Mouse (Mus musculus) intestine, embryonic 15.5 days (tissue): ENCODE data around the gene Lca5. TPM values are rescaled to one million over a fixed set of nuclear protein-coding genes. Genes with fewer than 3 reads are reported as not detected.

ENCODE experiments used
- ATAC-seq: fragments of 200-750 bp; cut with Nextera tagmentation; 2 replicates; pipeline ENCODE4 v1.8.0; 2017; ENCODE audit warnings: moderate TSS enrichment, moderate library complexity
- H3K27ac ChIP-seq: fragments of 300-500 bp; sonication (generic); 2 replicates; pipeline ENCODE4 v1.5.1; 2015; ENCODE audit warnings: mild to moderate bottlenecking, inconsistent platforms
- H3K27me3 ChIP-seq: fragments of 300-500 bp; sonication (generic); replicated peaks from 2 replicates; pipeline ENCODE4 v1.6.1; 2015; ENCODE audit warnings: inconsistent platforms
- H3K36me3 ChIP-seq: fragments of 300-500 bp; sonication (generic); 2 replicates; pipeline ENCODE4 v1.6.1; 2015; ENCODE audit warnings: inconsistent platforms
- H3K4me1 ChIP-seq: fragments of 300-500 bp; sonication (generic); replicated peaks from 2 replicates; pipeline ENCODE4 v1.6.1; 2015; ENCODE audit warnings: inconsistent platforms
- H3K4me2 ChIP-seq: fragments of 300-500 bp; sonication (generic); replicated peaks from 2 replicates; pipeline ENCODE4 v1.6.1; 2015; ENCODE audit warnings: mild to moderate bottlenecking, inconsistent platforms
- H3K4me3 ChIP-seq: fragments of 300-500 bp; sonication (generic); replicated peaks from 2 replicates; pipeline ENCODE4 v1.5.1; 2015; ENCODE audit warnings: inconsistent platforms
- H3K9ac ChIP-seq: fragments of 300-500 bp; sonication (generic); 2 replicates; pipeline ENCODE4 v1.6.1; 2015; ENCODE audit warnings: inconsistent platforms
- H3K9me3 ChIP-seq: fragments of 300-500 bp; sonication (generic); 2 replicates; pipeline ENCODE4 v1.6.1; 2016; ENCODE audit warnings: inconsistent platforms
- WGBS: fragments of 180-500 bp; shearing (Covaris S2); methylation state at CpG from one replicate; pipeline ENCODE4 v1.1.7; 2015; 5-methylcytosine and 5-hydroxymethylcytosine counted together
- polyA plus RNA-seq: library from polyadenylated mRNA; unstranded; fragments of >200 nt; fragmentation: Nextera tagmentation; extraction: Ambion mirVana; gene quantifications from 2 replicates; pipeline ENCODE4 v1.2.1, GENCODE M21; 2015

Gene Lca5
- 10.0 and 10.7 TPM in 2 replicates for polyA plus RNA-seq

DNA sequence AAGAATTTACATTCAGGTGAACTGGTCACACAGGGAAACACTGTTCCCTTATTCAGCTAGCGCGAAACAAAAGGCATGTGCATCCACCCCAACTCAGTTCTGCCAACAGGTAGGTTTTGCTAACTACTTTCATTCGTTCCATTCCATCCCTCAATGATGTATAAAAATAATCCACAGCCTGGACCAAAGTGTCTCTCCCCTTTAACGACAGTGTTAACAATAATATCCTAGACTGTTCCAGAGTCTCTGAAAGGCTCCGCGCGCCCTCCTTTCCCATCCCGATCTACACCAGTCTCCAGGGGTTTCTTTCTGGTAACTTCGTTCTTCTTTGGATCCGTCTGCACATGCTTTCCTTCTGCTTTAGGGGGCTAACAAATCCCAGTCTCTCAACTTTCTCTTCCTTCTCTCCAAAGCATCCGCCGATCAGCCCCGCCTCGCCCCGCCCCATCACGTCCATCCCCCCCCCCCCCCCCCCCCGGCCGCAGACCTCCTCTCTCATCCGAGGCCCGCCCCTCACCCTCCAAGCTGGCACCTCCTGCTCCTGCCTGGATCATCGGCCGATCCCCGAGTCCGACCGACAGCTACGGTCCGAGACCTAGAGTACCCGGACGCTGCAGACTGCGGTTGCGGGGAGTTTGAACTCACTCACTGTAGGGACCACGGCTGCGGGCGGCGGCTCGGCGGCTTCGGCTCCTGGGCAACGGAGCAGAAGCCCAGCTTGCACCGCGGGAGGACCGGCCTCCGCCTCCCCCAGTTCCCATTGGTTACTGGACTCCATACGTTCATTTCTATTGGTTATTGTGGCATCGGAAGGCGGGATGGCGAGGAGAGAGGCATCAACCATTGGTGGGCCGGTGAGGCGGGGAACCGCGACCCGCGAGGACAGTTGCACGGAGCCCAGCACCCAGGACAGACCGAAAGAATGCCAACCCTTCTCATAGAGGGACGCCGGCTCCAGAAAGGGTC lies at the start of gene Lca5:
Gene Lca5 (minus strand): TSS at position 736 of the 966 bp plus-strand sequence.
- H3K9ac ChIP-seq: peak within 1 kb of the TSS; percentile 56
- peak within 1 kb of the TSS; percentile 90 for H3K27ac ChIP-seq
- H3K36me3 ChIP-seq: no peaks in the 10 kb centered on the region
- no peaks in the 10 kb centered on the region for H3K27me3 ChIP-seq
- peak within 1 kb of the TSS; percentile 66 for H3K4me3 ChIP-seq
- no peaks in the 10 kb centered on the region for H3K9me3 ChIP-seq
- ATAC-seq: peak; percentile 100
- WGBS: under 1% methylated on average over 53 of the region's 57 CpGs
- peaks cover 6% of the 10 kb centered on the region for H3K4me1 ChIP-seq
- H3K4me2 ChIP-seq: peak within 1 kb of the TSS; percentile 58

DNA sequence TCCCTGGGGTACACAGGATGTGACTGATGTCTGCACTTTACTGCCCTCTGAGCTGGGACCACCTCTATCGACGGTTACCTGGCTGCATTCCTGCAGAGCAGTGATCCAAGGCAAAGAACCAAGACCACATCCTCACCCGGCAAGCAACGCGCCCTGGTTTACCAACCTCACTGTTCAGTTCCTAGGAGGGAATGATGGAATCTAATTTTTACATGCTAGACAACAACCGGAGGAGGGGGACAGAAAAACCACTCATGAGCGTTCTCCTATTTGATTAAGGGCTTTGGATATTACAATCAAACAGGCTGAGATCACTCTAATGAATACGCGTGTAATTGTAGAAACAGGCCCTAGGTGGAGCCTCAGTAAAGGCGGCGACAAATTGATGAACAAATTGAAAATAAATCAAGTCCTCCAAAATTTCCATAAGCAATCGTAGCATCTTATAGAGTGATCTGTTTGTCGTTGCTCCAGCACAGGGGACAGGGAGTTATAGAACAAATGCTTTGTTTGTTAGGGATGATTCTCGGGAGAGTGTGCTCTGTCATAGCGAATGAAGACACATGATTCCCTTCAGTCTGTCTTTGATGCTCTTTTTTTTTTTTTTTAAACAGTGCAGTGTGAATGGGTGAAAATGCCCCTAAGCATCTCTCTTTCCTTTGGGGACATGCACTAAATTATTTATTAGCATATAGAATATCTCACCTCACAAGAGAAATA lies 47.7 kb upstream of the Lca5 start:
- no peaks in the 10 kb centered on the region for H3K36me3 ChIP-seq
- H3K27me3 ChIP-seq: no peaks in the 10 kb centered on the region
- no peaks in the 10 kb centered on the region for H3K4me1 ChIP-seq
- ATAC-seq: no peak
- no peak overlapping the region for H3K4me3 ChIP-seq
- WGBS: 38% methylated on average over 15 of the region's 15 CpGs
- H3K9ac ChIP-seq: no peak overlapping the region
- H3K4me2 ChIP-seq: no peak overlapping the region
- no peaks in the 10 kb centered on the region for H3K9me3 ChIP-seq
- H3K27ac ChIP-seq: no peak overlapping the region

DNA sequence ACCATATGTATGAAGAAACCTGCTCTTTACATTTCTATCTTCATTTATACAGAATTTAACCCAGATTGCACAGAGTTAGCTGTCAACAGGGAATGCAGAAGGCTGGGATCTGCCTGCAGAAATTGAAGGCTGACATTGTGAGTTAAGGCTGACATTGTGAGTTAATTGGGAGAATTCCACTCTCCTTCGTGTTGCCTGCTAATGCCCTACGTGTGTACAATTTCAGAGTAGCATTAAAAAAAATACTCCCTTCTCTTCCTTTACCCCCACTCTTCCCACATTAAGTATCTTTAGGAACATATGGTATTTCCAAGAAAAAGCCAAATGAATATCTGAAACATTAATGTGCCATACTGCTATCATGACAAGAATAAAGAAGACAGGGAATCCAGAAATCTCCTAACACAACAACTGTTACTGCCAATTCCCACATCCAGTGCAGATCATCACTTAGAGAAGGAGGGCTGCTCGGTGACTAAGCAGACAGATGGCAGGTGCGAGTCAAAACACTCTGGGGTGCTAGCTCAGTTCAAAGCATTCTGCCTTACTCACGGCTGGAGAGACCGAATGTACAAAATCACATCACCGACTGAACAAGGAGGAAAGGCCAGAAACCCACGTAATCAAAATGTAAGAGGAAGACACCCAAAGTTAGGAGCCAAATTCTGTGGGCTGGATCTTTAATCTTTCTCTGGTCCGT lies 47.0 kb upstream of the Lca5 start:
- H3K36me3 ChIP-seq: no peaks in the 10 kb centered on the region
- H3K4me1 ChIP-seq: no peaks in the 10 kb centered on the region

DNA sequence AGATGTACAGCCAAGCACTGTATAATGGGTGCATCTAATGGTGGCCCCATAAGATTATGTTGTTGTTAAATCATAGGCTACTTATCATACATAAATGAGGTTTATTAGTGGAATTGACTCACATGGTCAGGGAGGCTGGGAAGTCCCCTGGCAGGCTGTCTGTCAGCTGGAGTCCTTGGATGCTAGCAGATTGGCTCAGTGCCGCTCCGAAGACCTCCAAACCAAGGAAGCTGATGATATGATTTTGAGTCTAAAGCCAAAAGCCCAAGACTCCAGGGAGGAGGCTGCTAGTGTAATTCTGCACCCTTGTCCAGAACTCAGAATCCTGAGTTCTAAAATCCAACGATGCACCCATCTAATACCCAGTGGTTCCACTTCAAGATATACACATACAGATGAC lies 45.0 kb upstream of the Lca5 start:
- Histone ChIP-seq H3K27me3 (no peaks in the 10 kb centered on the region), H3K27ac (no peak overlapping the region), H3K9ac (no peak overlapping the region), H3K4me3 (no peak overlapping the region), H3K4me2 (no peak overlapping the region), H3K4me1 (0 out of 2 replicates have a peak, but pooled peaks cover 3% of the 10 kb centered on the region), H3K36me3 (no peaks in the 10 kb centered on the region), H3K9me3 (no peaks in the 10 kb centered on the region)
- ATAC-seq: no peak
- WGBS: 94% methylated on average over 3 of the region's 3 CpGs

More for the DNA sequence above, 47.0 kb upstream of the Lca5 start:
- Histone ChIP-seq H3K9me3 (no peaks in the 10 kb centered on the region), H3K9ac (no peak overlapping the region), H3K4me3 (no peak overlapping the region), H3K27me3 (no peaks in the 10 kb centered on the region), H3K27ac (no peak overlapping the region), H3K4me2 (no peak overlapping the region)
- ATAC-seq: no peak
- WGBS: 49% methylated on average over 9 of the region's 9 CpGs

DNA sequence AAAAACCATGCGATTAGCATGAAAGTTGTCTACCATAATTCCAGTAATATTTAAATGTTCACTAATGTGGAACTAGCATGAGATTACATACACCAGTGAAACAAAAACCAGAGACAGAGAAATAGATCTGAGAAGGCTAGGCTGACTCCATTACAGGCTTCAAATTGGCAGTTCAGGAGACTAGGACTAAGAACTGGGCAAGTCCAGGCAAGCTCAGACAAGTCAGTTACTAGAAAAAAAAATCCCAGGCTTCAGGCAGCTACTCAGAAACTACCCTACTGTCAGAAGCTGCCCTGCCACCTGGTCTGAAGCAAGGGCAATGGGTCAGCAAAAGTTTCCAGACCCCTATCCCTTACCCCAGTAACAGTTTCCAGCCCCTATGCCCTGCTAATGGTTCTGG lies 44.4 kb upstream of the Lca5 start:
- H3K4me1 ChIP-seq: 0 out of 2 replicates have a peak, but pooled peaks cover 3% of the 10 kb centered on the region
- 96% methylated on average over 1 of the region's 1 CpGs for WGBS
- no peaks in the 10 kb centered on the region for H3K27me3 ChIP-seq
- no peak overlapping the region for H3K27ac ChIP-seq
- no peaks in the 10 kb centered on the region for H3K9me3 ChIP-seq
- no peak overlapping the region for H3K4me2 ChIP-seq
- H3K9ac ChIP-seq: no peak overlapping the region
- no peaks in the 10 kb centered on the region for H3K36me3 ChIP-seq
- no peak for ATAC-seq
- H3K4me3 ChIP-seq: no peak overlapping the region

DNA sequence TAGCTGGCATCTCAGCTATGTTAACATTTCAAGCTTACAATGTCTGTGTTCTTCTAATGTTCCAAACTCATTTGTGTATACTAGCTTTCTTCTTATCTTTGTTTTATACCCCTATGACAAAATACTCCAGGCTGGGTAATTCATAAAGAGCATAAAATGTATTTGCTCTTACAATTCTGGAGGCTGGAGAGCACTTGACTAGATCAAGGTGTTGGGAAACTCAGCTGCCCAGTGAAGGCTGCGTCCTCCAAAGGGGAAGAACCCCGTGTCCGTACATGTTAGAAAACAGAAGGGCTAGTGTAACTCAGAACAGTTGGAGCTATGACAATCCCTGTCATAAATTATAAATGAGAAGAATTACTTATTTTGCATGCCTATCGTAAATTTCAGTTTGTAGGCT lies 42.5 kb upstream of the Lca5 start:
- H3K36me3 ChIP-seq: no peaks in the 10 kb centered on the region
- no peak for ATAC-seq
- no peaks in the 10 kb centered on the region for H3K9me3 ChIP-seq
- H3K27me3 ChIP-seq: no peaks in the 10 kb centered on the region
- no peak overlapping the region for H3K4me3 ChIP-seq
- H3K27ac ChIP-seq: no peak overlapping the region
- 78% methylated on average over 4 of the region's 4 CpGs for WGBS
- H3K9ac ChIP-seq: no peak overlapping the region
- H3K4me1 ChIP-seq: 0 out of 2 replicates have a peak, but pooled peaks cover 3% of the 10 kb centered on the region
- no peak overlapping the region for H3K4me2 ChIP-seq

DNA sequence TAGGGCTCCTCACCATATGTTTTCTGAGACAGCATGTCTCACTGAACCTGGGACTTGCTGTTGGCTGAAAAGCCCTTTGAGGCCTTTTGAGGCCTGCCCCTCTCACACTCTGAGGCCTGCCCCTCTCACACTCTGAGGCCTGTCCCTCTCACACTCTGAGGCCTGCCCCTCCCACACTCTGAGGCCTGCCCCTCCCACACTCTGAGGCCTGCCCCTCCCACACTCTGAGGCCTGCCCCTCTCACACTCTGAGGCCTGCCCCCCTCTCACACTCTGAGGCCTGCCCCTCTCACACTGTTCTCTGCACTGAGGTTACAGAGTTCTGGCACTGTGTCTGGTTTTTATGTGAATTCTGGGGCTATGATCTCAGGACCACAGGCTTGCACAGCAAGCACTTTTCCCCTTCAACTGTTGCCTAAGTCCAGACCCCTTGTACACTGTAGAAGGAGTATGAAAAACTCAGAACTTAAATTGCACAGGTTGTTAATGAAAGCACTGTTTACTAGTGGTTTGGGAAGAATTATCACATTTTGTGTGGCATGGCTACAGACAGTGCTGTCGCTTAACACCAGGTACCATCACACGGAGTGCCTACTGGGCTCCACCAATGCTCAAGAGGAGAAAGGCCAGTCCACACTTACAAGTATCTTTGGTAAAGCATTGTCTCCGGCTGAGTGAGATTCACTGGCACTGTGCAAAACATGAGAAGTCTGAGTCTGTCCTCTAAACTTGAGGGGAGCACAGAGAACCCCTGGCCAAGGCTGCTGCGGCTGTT lies 41.4 kb upstream of the Lca5 start:
- H3K4me3 ChIP-seq: no peak overlapping the region
- no peaks in the 10 kb centered on the region for H3K9me3 ChIP-seq
- no peaks in the 10 kb centered on the region for H3K36me3 ChIP-seq
- 0 out of 2 replicates have a peak, but pooled peaks cover 3% of the 10 kb centered on the region for H3K4me1 ChIP-seq
- no peaks in the 10 kb centered on the region for H3K27me3 ChIP-seq
- no peak overlapping the region for H3K27ac ChIP-seq
- H3K9ac ChIP-seq: no peak overlapping the region
- ATAC-seq: no peak; the same call in 1 of the 2 replicates
- no peak overlapping the region for H3K4me2 ChIP-seq
- WGBS: 91% methylated on average over 4 of the region's 4 CpGs

DNA sequence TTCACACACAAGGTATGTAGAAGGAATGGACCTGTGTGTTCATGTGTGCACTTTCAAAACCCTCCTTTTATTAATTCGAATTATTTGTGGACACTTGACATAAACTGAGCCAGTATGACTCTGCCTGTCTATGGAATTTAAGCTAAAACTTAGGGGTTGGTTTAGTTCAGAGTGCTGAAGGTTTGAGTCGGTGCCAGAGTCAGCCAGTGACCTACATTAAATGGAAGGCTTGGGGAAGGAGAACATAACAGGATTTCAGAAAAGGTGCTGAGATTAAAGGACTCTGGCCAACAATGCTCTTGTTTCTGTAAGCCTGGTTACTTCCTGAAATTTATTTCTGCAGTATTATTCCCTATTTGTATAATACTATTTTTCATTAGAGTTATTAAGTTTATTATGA lies 28.9 kb upstream of the Lca5 start:
- WGBS: 74% methylated on average over 2 of the region's 2 CpGs
- ATAC-seq: no peak
- Histone ChIP-seq H3K4me2 (no peak overlapping the region), H3K4me1 (no peaks in the 10 kb centered on the region), H3K9ac (no peak overlapping the region), H3K4me3 (no peak overlapping the region), H3K36me3 (no peaks in the 10 kb centered on the region), H3K27me3 (no peaks in the 10 kb centered on the region), H3K27ac (no peak overlapping the region), H3K9me3 (no peaks in the 10 kb centered on the region)

DNA sequence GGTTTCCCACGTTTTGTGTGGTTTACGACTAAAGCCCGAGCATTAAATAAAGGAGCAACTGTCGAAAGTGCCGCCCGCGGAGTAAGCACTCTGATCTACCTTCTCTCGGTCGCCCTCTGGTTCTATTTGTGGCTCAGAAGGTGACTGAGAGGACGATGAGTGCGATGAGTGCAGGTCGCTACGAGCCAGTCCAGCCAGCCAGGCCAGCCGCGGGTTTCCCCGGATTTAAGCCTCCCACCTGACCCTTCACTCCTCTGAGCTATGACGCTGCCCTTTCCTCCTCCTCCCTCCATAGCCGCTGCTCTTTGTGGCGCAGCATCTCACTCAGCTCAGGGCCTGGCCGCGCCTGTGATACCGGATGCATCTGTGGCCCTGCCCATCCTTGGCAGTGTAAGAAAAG lies 6.8 kb upstream of the Lca5 start:
- Histone ChIP-seq H3K27ac (no peak overlapping the region), H3K4me2 (peak overlapping the region; percentile 84), H3K4me1 (no peaks in the 10 kb centered on the region), H3K27me3 (no peaks in the 10 kb centered on the region; the same call in 1 of the 2 replicates), H3K4me3 (peak overlapping the region; percentile 46), H3K9ac (peak overlapping the region; percentile 51), H3K9me3 (no peaks in the 10 kb centered on the region), H3K36me3 (no peaks in the 10 kb centered on the region)
- peak; percentile 87 for ATAC-seq
- WGBS: 3% methylated on average over 21 of the region's 22 CpGs

DNA sequence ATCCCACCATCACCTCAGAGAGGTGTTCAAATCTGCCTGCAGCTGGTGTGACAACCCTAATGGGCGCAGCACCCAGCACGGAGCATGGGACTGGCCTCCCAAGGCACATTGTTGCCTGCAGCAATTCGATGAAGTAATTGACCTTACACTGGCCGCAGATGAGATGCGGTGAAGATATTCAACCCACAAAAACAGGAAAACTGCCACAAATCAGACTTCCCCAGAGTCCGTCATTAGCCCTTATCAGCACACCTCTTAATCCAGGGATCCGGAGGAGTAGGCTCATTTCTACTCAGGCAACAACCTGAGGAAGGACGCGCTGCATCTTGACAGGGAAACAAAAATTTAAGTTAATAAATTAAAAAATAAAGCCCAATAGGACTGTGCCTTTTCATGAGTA lies 6.2 kb upstream of the Lca5 start:
- H3K4me3 ChIP-seq: no peak overlapping the region; the same call in 1 of the 2 replicates
- H3K27me3 ChIP-seq: no peaks in the 10 kb centered on the region; the same call in 1 of the 2 replicates
- no peak overlapping the region for H3K27ac ChIP-seq
- 0 out of 2 replicates have a peak, but pooled peaks have one; percentile 14 for ATAC-seq
- no peaks in the 10 kb centered on the region for H3K9me3 ChIP-seq
- peak overlapping the region; percentile 84 for H3K4me2 ChIP-seq
- H3K36me3 ChIP-seq: no peaks in the 10 kb centered on the region
- H3K4me1 ChIP-seq: no peaks in the 10 kb centered on the region
- WGBS: 60% methylated on average over 9 of the region's 9 CpGs
- no peak overlapping the region for H3K9ac ChIP-seq

DNA sequence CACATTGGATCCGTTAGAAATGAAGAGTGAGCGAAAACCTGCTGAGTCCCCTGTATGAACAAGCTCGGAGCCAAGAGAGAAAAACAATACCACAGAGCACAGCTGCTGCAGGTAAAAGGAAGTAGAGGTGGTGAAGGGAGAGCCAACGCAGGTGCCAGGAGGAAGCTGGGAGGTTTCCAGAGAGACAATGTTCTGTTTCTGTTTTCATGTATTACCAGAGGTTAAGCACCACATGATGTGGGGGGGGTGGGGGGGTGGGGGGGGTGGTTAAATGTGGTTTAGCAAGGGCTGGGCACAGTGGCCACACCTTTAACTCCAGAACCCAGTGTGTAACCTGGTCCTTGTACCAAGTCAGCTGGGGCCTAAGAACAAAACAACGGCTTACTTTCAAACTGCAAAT lies 3.3 kb downstream of the Lca5 start:
- Histone ChIP-seq H3K27me3 (no peaks in the 10 kb centered on the region), H3K4me2 (no peak overlapping the region), H3K4me1 (peaks cover 6% of the 10 kb centered on the region), H3K36me3 (no peaks in the 10 kb centered on the region), H3K9me3 (no peaks in the 10 kb centered on the region), H3K9ac (no peak overlapping the region), H3K27ac (no peak overlapping the region), H3K4me3 (no peak overlapping the region)
- no peak for ATAC-seq
- 85% methylated on average over 5 of the region's 5 CpGs for WGBS
